9 mouse cellular contexts compared by ENCODE assay signal in the genomic region with DNA sequence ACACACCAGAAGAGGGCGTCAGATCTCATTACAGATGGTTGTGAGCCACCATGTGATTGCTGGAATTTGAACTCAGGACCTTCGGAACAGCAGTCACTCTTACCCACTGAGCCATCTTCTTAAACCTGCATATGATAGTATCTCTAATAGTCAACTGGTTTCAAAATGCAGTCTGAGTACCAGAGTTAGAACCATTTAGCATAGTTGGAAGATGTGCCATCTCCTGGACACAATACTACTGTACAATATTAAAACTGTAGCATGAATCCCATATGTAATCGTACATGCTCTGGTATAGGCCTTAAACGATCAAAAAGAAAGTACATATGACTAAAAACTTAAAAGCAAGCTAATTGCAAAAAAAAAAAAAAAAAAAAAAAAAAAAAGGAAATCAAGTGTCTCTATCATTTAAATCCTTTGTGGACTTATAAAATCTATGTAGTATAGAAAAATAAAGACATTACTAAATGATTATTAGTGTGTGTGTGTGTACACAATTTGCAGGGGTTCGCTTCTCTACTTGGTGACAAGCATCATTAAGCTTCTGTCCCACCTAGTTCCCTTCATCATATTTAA. TPM values are rescaled to one million over a fixed set of nuclear protein-coding genes. Genes with fewer than 3 reads are reported as not detected.
DNase-seq lines count a peak whose midpoint lies in the region; ATAC-seq and TF ChIP-seq lines count a peak whose summit lies in the region.
"Had no signal": no experiment of that assay in that cellular context is flagged by ENCODE, and none has a peak within 500 bp of the region (broad histone marks: within the 10 kb centered on the region; RNA-seq: fewer than 3 reads in every experiment).

No protein-coding gene starts in this region.

- no peak for ATAC-seq in CD4-positive, CD25-positive, alpha-beta regulatory T cell, adult 4 months
- ATAC-seq in hindbrain, embryonic 12.5 days (ENCODE audit: low FRiP score) = no peak
- ATAC-seq in midbrain, embryonic 14.5 days (ENCODE audit: low FRiP score, low TSS enrichment) = no peak

- peak; percentile 35 for DNase-seq in CD4-positive, CD25-positive, alpha-beta regulatory T cell, adult 2 months (ENCODE audit: low read depth, low spot score)
- no peak for DNase-seq in spleen, adult 2 months (ENCODE audit: low read depth in 1 of 2, low spot score in 2 of 2)
- no peak for DNase-seq in spleen, postnatal 10 days (ENCODE audit: low spot score in 2 of 2)
- peak; percentile 18 for DNase-seq in midbrain, embryonic 14.5 days
- DNase-seq in layer of hippocampus, postnatal 25 days (ENCODE audit: extremely low spot score in 1 of 2, low spot score in 1 of 2) = no peak
- no peak for DNase-seq in gastrocnemius, postnatal 25 days

- peak overlapping the region; percentile 82 for H3K27ac ChIP-seq in spleen, adult 2 months (ENCODE audit: insufficient read depth, low read length)
- peak overlapping the region; percentile 84 for H3K27ac ChIP-seq in hindbrain, embryonic 12.5 days
- H3K27ac ChIP-seq in midbrain, embryonic 14.5 days (replicated peaks; ENCODE audit: low read depth, low read length) = peak overlapping the region; percentile 80

- no peak for TF ChIP-seq POLR2A in spleen, adult 2 months (IDR thresholded peaks at IDR 0.05; ENCODE audit: low read depth, low read length)

- H3K4me2 ChIP-seq in hindbrain, embryonic 12.5 days (replicated peaks) = peak overlapping the region; percentile 78
- H3K4me2 ChIP-seq in midbrain, embryonic 14.5 days (ENCODE audit: low read length) = peak overlapping the region; percentile 82

- H3K27me3 ChIP-seq in spleen, adult 2 months (ENCODE audit: control insufficient read depth, insufficient read depth, low read length) = no peaks in the 10 kb centered on the region
- no peaks in the 10 kb centered on the region for H3K27me3 ChIP-seq in hindbrain, embryonic 12.5 days
- no peaks in the 10 kb centered on the region for H3K27me3 ChIP-seq in midbrain, embryonic 14.5 days (ENCODE audit: control insufficient read depth, insufficient read depth, low read length)

- H3K9me3 ChIP-seq in hindbrain, embryonic 12.5 days (replicated peaks) = no peaks in the 10 kb centered on the region
- H3K9me3 ChIP-seq in midbrain, embryonic 14.5 days (ENCODE audit: control insufficient read depth, low read length) = no peaks in the 10 kb centered on the region

- H3K9ac ChIP-seq in hindbrain, embryonic 12.5 days = peak overlapping the region; percentile 63
- peak overlapping the region; percentile 70; the same call in 1 of the 2 replicates for H3K9ac ChIP-seq in midbrain, embryonic 14.5 days (replicated peaks; ENCODE audit: low read length)

- H3K36me3 ChIP-seq in spleen, adult 2 months (ENCODE audit: control insufficient read depth, insufficient read depth, low read length) = 0 out of 2 replicates have a peak, but pooled peaks cover 3% of the 10 kb centered on the region
- peaks cover 3% of the 10 kb centered on the region; the same call in 1 of the 2 replicates for H3K36me3 ChIP-seq in hindbrain, embryonic 12.5 days
- peaks cover 4% of the 10 kb centered on the region for H3K36me3 ChIP-seq in midbrain, embryonic 14.5 days (ENCODE audit: control insufficient read depth, insufficient read depth, low read length)

- H3K4me1 ChIP-seq in spleen, adult 2 months (ENCODE audit: control insufficient read depth, insufficient read depth, insufficient read length) = no peaks in the 10 kb centered on the region; the same call in 1 of the 2 replicates
- peaks cover 19% of the 10 kb centered on the region for H3K4me1 ChIP-seq in hindbrain, embryonic 12.5 days
- H3K4me1 ChIP-seq in midbrain, embryonic 14.5 days (ENCODE audit: control insufficient read depth, insufficient read depth, low read length) = peaks cover 12% of the 10 kb centered on the region; the same call in 1 of the 2 replicates

- no peak for TF ChIP-seq CTCF in spleen, adult 2 months (IDR thresholded peaks at IDR 0.05; ENCODE audit: extremely low read depth, insufficient read depth, insufficient read length, insufficient replicate concordance)

- WGBS in spleen, adult 2 months = 52% methylated on average over 5 of the region's 5 CpGs
- 84% methylated on average over 5 of the region's 5 CpGs for WGBS in hindbrain, embryonic 12.5 days
- 84% methylated on average over 5 of the region's 5 CpGs for WGBS in midbrain, embryonic 14.5 days

- peak overlapping the region; percentile 88 for H3K4me3 ChIP-seq in spleen, adult 2 months (ENCODE audit: extremely low read depth, insufficient read depth, insufficient read length)
- peak overlapping the region; percentile 81 for H3K4me3 ChIP-seq in hindbrain, embryonic 12.5 days
- H3K4me3 ChIP-seq in midbrain, embryonic 14.5 days (replicated peaks; ENCODE audit: low read depth, low read length) = peak overlapping the region; percentile 71

RNA-seq across cellular contexts. Expression of a gene that starts 0.7 kb away (rescaled TPM):
- 10 to 100 TPM; 25.8 to 28.3 TPM for polyA plus RNA-seq in CD4-positive, CD25-positive, alpha-beta regulatory T cell, adult 4 months (2017; shearing (Covaris generic))
- 3.7 and 5.5 TPM in 2 replicates for polyA plus RNA-seq in spleen, adult 2 months (2012; rRNA removed)
- 64.2 and 71.4 TPM in 2 replicates for polyA plus RNA-seq in hindbrain, embryonic 12.5 days (2016; fragmentation: Nextera tagmentation; extraction: Ambion mirVana)
- 14.8 and 28.0 TPM in 2 replicates for polyA plus RNA-seq in midbrain, embryonic 14.5 days (2014; fragmentation: Nextera tagmentation; extraction: Ambion mirVana)
- 1 to 10 TPM; 5.7 to 5.9 TPM for total RNA-seq in layer of hippocampus, postnatal 25 days (2021)
- total RNA-seq in gastrocnemius, postnatal 25 days (2021) = 1 to 10 TPM; 1.5 to 1.7 TPM

RNA-seq across cellular contexts. Expression of a gene that starts 25.4 kb away (rescaled TPM):
- polyA plus RNA-seq in CD4-positive, CD25-positive, alpha-beta regulatory T cell, adult 4 months (2017; shearing (Covaris generic)) = under 1 TPM in 1 of 2 experiments, not detected in 1; 0.12 TPM
- not detected in 2 replicates for polyA plus RNA-seq in spleen, adult 2 months (2012; rRNA removed)
- polyA plus RNA-seq in hindbrain, embryonic 12.5 days (2016; fragmentation: Nextera tagmentation; extraction: Ambion mirVana) = not detected in 2 replicates
- polyA plus RNA-seq in midbrain, embryonic 14.5 days (2014; fragmentation: Nextera tagmentation; extraction: Ambion mirVana) = 0.11 TPM in 1 of 2 replicates, not detected in the other
- total RNA-seq in layer of hippocampus, postnatal 25 days (2021) = not detected
- not detected for total RNA-seq in gastrocnemius, postnatal 25 days (2021)
- total RNA-seq: heart, postnatal 36 days had no signal

Comparison
In these comparisons a context has a peak if more than half of its experiments do, and no peak if none do; other contexts are left out.
1. DNase-seq: peak in CD4-positive, CD25-positive, alpha-beta regulatory T cell, adult 2 months (single experiment) and midbrain, embryonic 14.5 days (single experiment); none in spleen, adult 2 months (0 of 2), spleen, postnatal 10 days (0 of 2), layer of hippocampus, postnatal 25 days (0 of 2) and gastrocnemius, postnatal 25 days (single experiment).
2. Peak in every context shown above with its lines, with median percentiles within 50 percentile points of each other: H3K27ac ChIP-seq and H3K4me3 ChIP-seq.